Mouse (Mus musculus): ENCODE measurements around the gene Avp. TPM values are rescaled to one million over a fixed set of nuclear protein-coding genes. Genes with fewer than 3 reads are reported as not detected.
"Not testable (repeated sequence)": the region's sequence is repeated elsewhere in the genome, so short reads cannot be mapped to it uniquely, and the experiment has no call there.

Avp gene
- polyA plus RNA-seq, 1 experiment = not detected

GRCm38 (mm10) chr2:130586016-130586415 lies 3.7 kb upstream of the Avp start:
- no peak for TF ChIP-seq POLR2A (IDR thresholded peaks at IDR 0.05; ENCODE audit: low read depth, low read length)
- no peak for TF ChIP-seq CTCF (IDR thresholded peaks at IDR 0.05; ENCODE audit: extremely low read depth, insufficient read length, insufficient replicate concordance, low read depth, low read length)
- no peak overlapping the region for H3K4me3 ChIP-seq (ENCODE audit: low read depth, low read length)
- 85% methylated on average over 6 of the region's 6 CpGs for WGBS
- H3K4me1 ChIP-seq (ENCODE audit: control insufficient read depth, insufficient read depth, insufficient read length, low read length) = no peaks in the 10 kb centered on the region; the same call in 1 of the 2 replicates
- no peaks in the 10 kb centered on the region; the same call in 1 of the 2 replicates for H3K36me3 ChIP-seq (ENCODE audit: control insufficient read depth, insufficient read depth, low read length)
- H3K27ac ChIP-seq (ENCODE audit: insufficient read depth, low read depth, low read length) = no peak overlapping the region
- H3K27me3 ChIP-seq (ENCODE audit: control insufficient read depth, insufficient read depth, low read length) = peaks cover 7% of the 10 kb centered on the region

- Histone ChIP-seq H3K27ac (ENCODE audit: insufficient read depth, low read depth, low read length) (no peak overlapping the region), H3K4me3 (ENCODE audit: low read depth, low read length) (no peak overlapping the region), H3K4me1 (ENCODE audit: control insufficient read depth, insufficient read depth, insufficient read length, low read length) (no peaks in the 10 kb centered on the region; the same call in 1 of the 2 replicates), H3K27me3 (ENCODE audit: control insufficient read depth, insufficient read depth, low read length) (peaks cover 25% of the 10 kb centered on the region), H3K36me3 (ENCODE audit: control insufficient read depth, insufficient read depth, low read length) (no peaks in the 10 kb centered on the region)
- no peak for TF ChIP-seq POLR2A (IDR thresholded peaks at IDR 0.05; ENCODE audit: low read depth, low read length)
- no peak for TF ChIP-seq CTCF (IDR thresholded peaks at IDR 0.05; ENCODE audit: extremely low read depth, insufficient read length, insufficient replicate concordance, low read depth, low read length)
- WGBS = 80% methylated on average over 10 of the region's 10 CpGs
Observed at GRCm38 (mm10) chr2:130583902-130584560, 1.7 kb upstream of the Avp start.

GRCm38 (mm10) chr2:130581201-130581600 lies 1.2 kb downstream of the Avp start:
- H3K27ac ChIP-seq (ENCODE audit: insufficient read depth, low read depth, low read length) = no peak overlapping the region
- peaks cover 3% of the 10 kb centered on the region for H3K4me1 ChIP-seq (ENCODE audit: control insufficient read depth, insufficient read depth, insufficient read length, low read length)
- WGBS = 8% methylated on average over 16 of the region's 16 CpGs
- H3K4me3 ChIP-seq (ENCODE audit: low read depth, low read length) = no peak overlapping the region
- no peaks in the 10 kb centered on the region for H3K36me3 ChIP-seq (ENCODE audit: control insufficient read depth, insufficient read depth, low read length)
- H3K27me3 ChIP-seq (ENCODE audit: control insufficient read depth, insufficient read depth, low read length) = peaks cover 45% of the 10 kb centered on the region
- no peak for TF ChIP-seq POLR2A (IDR thresholded peaks at IDR 0.05; ENCODE audit: low read depth, low read length)
- no peak for TF ChIP-seq CTCF (IDR thresholded peaks at IDR 0.05; ENCODE audit: extremely low read depth, insufficient read length, insufficient replicate concordance, low read depth, low read length)

DNA sequence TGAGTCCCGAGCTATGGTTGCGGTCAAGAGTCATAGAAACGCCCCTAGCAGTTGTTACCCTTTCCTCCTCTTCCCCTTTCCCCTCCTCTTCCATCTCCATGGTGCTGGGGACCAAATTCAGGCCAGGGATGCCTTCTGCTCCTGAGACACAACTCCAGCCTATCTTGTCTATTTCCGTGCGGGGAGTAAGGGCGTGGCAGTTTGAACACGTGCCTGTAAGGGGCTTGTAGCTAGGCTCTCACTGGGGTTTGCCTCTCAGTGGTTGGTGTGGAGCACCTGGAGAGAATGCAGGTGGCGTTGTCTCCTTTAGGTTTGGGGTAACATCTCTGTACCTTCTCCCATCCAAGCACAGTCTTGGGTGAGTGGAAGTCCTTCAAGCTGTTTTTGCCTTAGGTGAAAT lies 2.6 kb downstream of the Avp start:
- WGBS = 10% methylated on average over 8 of the region's 8 CpGs
- peaks cover 3% of the 10 kb centered on the region for H3K4me1 ChIP-seq (ENCODE audit: control insufficient read depth, insufficient read depth, insufficient read length, low read length)
- peaks cover 49% of the 10 kb centered on the region for H3K27me3 ChIP-seq (ENCODE audit: control insufficient read depth, insufficient read depth, low read length)
- no peaks in the 10 kb centered on the region for H3K36me3 ChIP-seq (ENCODE audit: control insufficient read depth, insufficient read depth, low read length)
- no peak overlapping the region for H3K27ac ChIP-seq (ENCODE audit: insufficient read depth, low read depth, low read length)
- H3K4me3 ChIP-seq (ENCODE audit: low read depth, low read length) = no peak overlapping the region
- no peak for TF ChIP-seq POLR2A (IDR thresholded peaks at IDR 0.05; ENCODE audit: low read depth, low read length)
- TF ChIP-seq CTCF (IDR thresholded peaks at IDR 0.05; ENCODE audit: extremely low read depth, insufficient read length, insufficient replicate concordance, low read depth, low read length) = no peak

DNA sequence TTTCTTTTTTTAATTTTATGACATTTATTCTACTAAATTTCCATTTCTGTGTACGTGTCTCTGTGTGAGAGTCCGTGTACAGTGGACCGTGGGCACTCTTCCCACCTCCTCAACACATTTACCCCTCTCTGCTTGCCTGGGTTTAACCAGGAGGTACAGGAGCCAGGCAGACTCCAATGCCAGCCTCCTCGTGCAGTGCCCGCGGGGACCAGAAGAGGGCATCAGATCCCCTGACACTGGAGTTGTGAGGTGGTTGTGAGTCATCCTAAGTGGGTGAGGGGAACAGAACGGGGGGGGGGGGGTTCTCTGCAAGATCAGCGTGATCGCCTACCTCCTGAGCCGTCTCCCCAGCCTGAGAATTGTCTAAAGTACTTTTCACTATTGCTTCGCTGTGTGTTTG lies 4.2 kb downstream of the Avp start:
- H3K36me3 ChIP-seq (ENCODE audit: control insufficient read depth, insufficient read depth, low read length) = no peaks in the 10 kb centered on the region
- no peak overlapping the region for H3K27ac ChIP-seq (ENCODE audit: insufficient read depth, low read depth, low read length)
- 15% methylated on average over 11 of the region's 11 CpGs for WGBS
- peaks cover 3% of the 10 kb centered on the region for H3K4me1 ChIP-seq (ENCODE audit: control insufficient read depth, insufficient read depth, insufficient read length, low read length)
- no peak overlapping the region for H3K4me3 ChIP-seq (ENCODE audit: low read depth, low read length)
- peak; percentile 40; the same call in 1 of the 2 replicates for TF ChIP-seq CTCF (IDR thresholded peaks at IDR 0.05; ENCODE audit: extremely low read depth, insufficient read length, insufficient replicate concordance, low read depth, low read length)
- no peak for TF ChIP-seq POLR2A (IDR thresholded peaks at IDR 0.05; ENCODE audit: low read depth, low read length)
- H3K27me3 ChIP-seq (ENCODE audit: control insufficient read depth, insufficient read depth, low read length) = peaks cover 49% of the 10 kb centered on the region

DNA sequence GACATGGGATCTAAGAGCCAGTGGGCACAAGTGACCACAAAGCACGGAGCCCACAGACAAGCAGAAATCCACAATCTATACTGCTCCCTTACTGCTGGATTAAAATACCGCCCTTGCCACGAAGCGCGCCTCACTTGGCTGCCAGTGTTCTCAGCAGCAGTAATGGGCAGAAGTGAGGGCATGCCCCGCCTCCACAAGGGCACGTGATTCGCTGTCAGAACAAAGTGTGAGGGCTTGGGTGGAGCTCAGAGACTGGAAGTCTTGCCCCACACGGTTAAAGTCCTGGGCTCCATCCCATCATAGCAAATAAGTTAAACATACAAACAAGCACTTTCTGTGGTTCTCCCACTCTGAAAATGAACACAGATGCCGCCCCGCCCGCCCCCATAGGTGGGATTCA lies 4.7 kb downstream of the Avp start:
- H3K4me1 ChIP-seq (ENCODE audit: control insufficient read depth, insufficient read depth, insufficient read length, low read length) = peaks cover 3% of the 10 kb centered on the region
- H3K4me3 ChIP-seq (ENCODE audit: low read depth, low read length) = peak overlapping the region; percentile 11; the same call in 1 of the 2 replicates
- H3K27me3 ChIP-seq (ENCODE audit: control insufficient read depth, insufficient read depth, low read length) = peaks cover 49% of the 10 kb centered on the region
- no peaks in the 10 kb centered on the region for H3K36me3 ChIP-seq (ENCODE audit: control insufficient read depth, insufficient read depth, low read length)
- no peak overlapping the region for H3K27ac ChIP-seq (ENCODE audit: insufficient read depth, low read depth, low read length)
- no peak for TF ChIP-seq POLR2A (IDR thresholded peaks at IDR 0.05; ENCODE audit: low read depth, low read length)
- no peak for TF ChIP-seq CTCF (IDR thresholded peaks at IDR 0.05; ENCODE audit: extremely low read depth, insufficient read length, insufficient replicate concordance, low read depth, low read length)
- 3% methylated on average over 12 of the region's 12 CpGs for WGBS

DNA sequence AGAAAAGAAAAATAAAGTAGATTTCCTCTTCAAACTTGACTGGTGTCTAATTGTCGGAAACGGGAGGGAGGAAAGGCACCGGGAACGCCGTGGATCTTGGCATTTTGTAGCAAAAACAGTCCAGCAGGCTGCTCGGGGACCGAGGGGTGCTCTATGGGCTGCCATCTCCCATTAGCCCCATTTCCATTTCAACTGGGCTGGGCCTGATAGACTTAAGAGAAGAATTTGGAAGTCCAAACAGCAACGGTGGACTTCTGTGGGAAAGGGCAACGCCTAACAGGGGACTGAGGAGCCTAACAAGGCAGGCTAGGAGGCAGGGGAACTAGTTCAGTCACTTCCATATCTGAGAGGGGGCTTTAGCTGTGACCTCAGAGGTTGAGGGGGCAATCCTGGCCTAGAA lies 5.3 kb downstream of the Avp start:
- peaks cover 49% of the 10 kb centered on the region for H3K27me3 ChIP-seq (ENCODE audit: control insufficient read depth, insufficient read depth, low read length)
- H3K36me3 ChIP-seq (ENCODE audit: control insufficient read depth, insufficient read depth, low read length) = no peaks in the 10 kb centered on the region
- WGBS = 10% methylated on average over 9 of the region's 9 CpGs
- no peak overlapping the region for H3K4me3 ChIP-seq (ENCODE audit: low read depth, low read length)
- TF ChIP-seq POLR2A (IDR thresholded peaks at IDR 0.05; ENCODE audit: low read depth, low read length) (no peak), CTCF (IDR thresholded peaks at IDR 0.05; ENCODE audit: extremely low read depth, insufficient read length, insufficient replicate concordance, low read depth, low read length) (no peak)
- peaks cover 3% of the 10 kb centered on the region for H3K4me1 ChIP-seq (ENCODE audit: control insufficient read depth, insufficient read depth, insufficient read length, low read length)
- no peak overlapping the region for H3K27ac ChIP-seq (ENCODE audit: insufficient read depth, low read depth, low read length)

GRCm38 (mm10) chr2:130576564-130576963 lies 5.8 kb downstream of the Avp start:
- H3K27me3 ChIP-seq (ENCODE audit: control insufficient read depth, insufficient read depth, low read length) = peaks cover 48% of the 10 kb centered on the region
- 4% methylated on average over 32 of the region's 32 CpGs for WGBS

More at GRCm38 (mm10) chr2:130576564-130576963, 5.8 kb downstream of the Avp start:
- not testable (repeated sequence) for H3K36me3 ChIP-seq (ENCODE audit: control insufficient read depth, insufficient read depth, low read length); H3K4me1 ChIP-seq (ENCODE audit: control insufficient read depth, insufficient read depth, insufficient read length, low read length); H3K27ac ChIP-seq (ENCODE audit: insufficient read depth, low read depth, low read length)
- peak overlapping the region; percentile 20 for H3K4me3 ChIP-seq (ENCODE audit: low read depth, low read length)

Measured in small intestine, adult 2 months (tissue).